Mouse (Mus musculus): ENCODE measurements at regions not wholly inside any gene's neighbourhood (a gene's known extent, or its start where the extent isn't known, plus 50 kb on each side); places are given as distances from the start of the nearest gene placed in this dataset.

GRCm38 (mm10) chr1:189494896-189495295 is 92.8 kb upstream of the Kcnk2 start:
- Histone ChIP-seq H3K4me2 (ENCODE audit: low read depth, low read length) (no peak overlapping the region), H3K9ac (replicated peaks; ENCODE audit: low read depth, low read length) (no peak overlapping the region), H3K4me3 (ENCODE audit: low read depth, low read length) (no peak overlapping the region), H3K4me1 (ENCODE audit: control insufficient read depth, insufficient read depth, low read length) (no peaks in the 10 kb centered on the region; the same call in 1 of the 2 replicates), H3K9me3 (ENCODE audit: control insufficient read depth, low read length) (no peaks in the 10 kb centered on the region), H3K27me3 (ENCODE audit: control insufficient read depth, insufficient read depth, low read length) (no peaks in the 10 kb centered on the region), H3K27ac (ENCODE audit: low read depth, low read length) (no peak overlapping the region), H3K36me3 (ENCODE audit: control insufficient read depth, insufficient read depth, low read length) (no peaks in the 10 kb centered on the region)
- WGBS: 32% methylated on average over 11 of the region's 11 CpGs
- ATAC-seq (ENCODE audit: low read depth): no peak

- Histone ChIP-seq H3K27me3 (ENCODE audit: control insufficient read depth, insufficient read depth, low read length) (no peaks in the 10 kb centered on the region), H3K27ac (ENCODE audit: low read depth, low read length) (no peak overlapping the region), H3K4me3 (ENCODE audit: low read depth, low read length) (no peak overlapping the region), H3K9me3 (ENCODE audit: control insufficient read depth, low read length) (no peaks in the 10 kb centered on the region), H3K9ac (replicated peaks; ENCODE audit: low read depth, low read length) (no peak overlapping the region), H3K4me2 (ENCODE audit: low read depth, low read length) (no peak overlapping the region), H3K4me1 (ENCODE audit: control insufficient read depth, insufficient read depth, low read length) (no peaks in the 10 kb centered on the region), H3K36me3 (ENCODE audit: control insufficient read depth, insufficient read depth, low read length) (no peaks in the 10 kb centered on the region)
- 91% methylated on average over 4 of the region's 4 CpGs for WGBS
- ATAC-seq (ENCODE audit: low read depth): no peak
Measured at GRCm38 (mm10) chr1:189485336-189485735, 83.3 kb upstream of the Kcnk2 start.

GRCm38 (mm10) chr1:189483331-189483730 is 81.3 kb upstream of the Kcnk2 start:
- Histone ChIP-seq H3K4me3 (ENCODE audit: low read depth, low read length) (no peak overlapping the region), H3K36me3 (ENCODE audit: control insufficient read depth, insufficient read depth, low read length) (no peaks in the 10 kb centered on the region), H3K9me3 (ENCODE audit: control insufficient read depth, low read length) (no peaks in the 10 kb centered on the region), H3K9ac (replicated peaks; ENCODE audit: low read depth, low read length) (no peak overlapping the region), H3K4me1 (ENCODE audit: control insufficient read depth, insufficient read depth, low read length) (no peaks in the 10 kb centered on the region), H3K27me3 (ENCODE audit: control insufficient read depth, insufficient read depth, low read length) (no peaks in the 10 kb centered on the region), H3K27ac (ENCODE audit: low read depth, low read length) (no peak overlapping the region), H3K4me2 (ENCODE audit: low read depth, low read length) (no peak overlapping the region)
- no peak for ATAC-seq (ENCODE audit: low read depth)
- WGBS: 87% methylated on average over 7 of the region's 7 CpGs

GRCm38 (mm10) chr1:189478051-189478450 is 76.0 kb upstream of the Kcnk2 start:
- H3K4me3 ChIP-seq (ENCODE audit: low read depth, low read length): no peak overlapping the region
- no peaks in the 10 kb centered on the region for H3K27me3 ChIP-seq (ENCODE audit: control insufficient read depth, insufficient read depth, low read length)
- no peaks in the 10 kb centered on the region for H3K36me3 ChIP-seq (ENCODE audit: control insufficient read depth, insufficient read depth, low read length)
- no peak overlapping the region for H3K9ac ChIP-seq (replicated peaks; ENCODE audit: low read depth, low read length)
- ATAC-seq (ENCODE audit: low read depth): no peak
- no peaks in the 10 kb centered on the region for H3K4me1 ChIP-seq (ENCODE audit: control insufficient read depth, insufficient read depth, low read length)
- WGBS: 77% methylated on average over 6 of the region's 6 CpGs
- no peak overlapping the region for H3K4me2 ChIP-seq (ENCODE audit: low read depth, low read length)
- H3K27ac ChIP-seq (ENCODE audit: low read depth, low read length): no peak overlapping the region
- H3K9me3 ChIP-seq (ENCODE audit: control insufficient read depth, low read length): no peaks in the 10 kb centered on the region

DNA sequence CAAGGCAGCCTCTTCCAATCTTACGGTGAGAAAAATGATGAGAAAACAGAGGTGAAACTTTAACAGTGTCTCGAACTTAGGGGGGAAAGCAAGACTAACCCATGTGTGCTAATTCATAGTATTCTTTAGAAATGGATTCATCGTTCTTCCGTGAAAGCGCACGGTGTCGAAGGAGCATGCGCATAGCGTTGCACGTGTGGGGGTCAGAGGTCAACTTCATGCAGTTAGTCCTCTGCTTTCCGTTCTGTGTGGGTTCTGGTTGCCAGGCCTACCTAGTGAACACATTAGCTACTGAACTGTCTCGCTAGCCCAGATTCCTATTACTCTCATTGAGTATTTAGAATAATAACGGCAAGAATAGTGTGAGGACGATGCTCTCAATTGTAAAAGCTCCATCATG is 74.7 kb upstream of the Kcnk2 start:
- Histone ChIP-seq H3K9me3 (ENCODE audit: control insufficient read depth, low read length) (no peaks in the 10 kb centered on the region), H3K4me2 (ENCODE audit: low read depth, low read length) (no peak overlapping the region), H3K36me3 (ENCODE audit: control insufficient read depth, insufficient read depth, low read length) (no peaks in the 10 kb centered on the region), H3K4me3 (ENCODE audit: low read depth, low read length) (no peak overlapping the region), H3K9ac (replicated peaks; ENCODE audit: low read depth, low read length) (no peak overlapping the region), H3K27ac (ENCODE audit: low read depth, low read length) (no peak overlapping the region), H3K27me3 (ENCODE audit: control insufficient read depth, insufficient read depth, low read length) (no peaks in the 10 kb centered on the region), H3K4me1 (ENCODE audit: control insufficient read depth, insufficient read depth, low read length) (no peaks in the 10 kb centered on the region)
- no peak for ATAC-seq (ENCODE audit: low read depth)
- 91% methylated on average over 14 of the region's 14 CpGs for WGBS

- H3K4me3 ChIP-seq (ENCODE audit: low read depth, low read length): no peak overlapping the region
- 93% methylated on average over 4 of the region's 4 CpGs for WGBS
- H3K4me1 ChIP-seq (ENCODE audit: control insufficient read depth, insufficient read depth, low read length): no peaks in the 10 kb centered on the region
- H3K4me2 ChIP-seq (ENCODE audit: low read depth, low read length): no peak overlapping the region
- H3K9me3 ChIP-seq (ENCODE audit: control insufficient read depth, low read length): no peaks in the 10 kb centered on the region
- no peak overlapping the region for H3K9ac ChIP-seq (replicated peaks; ENCODE audit: low read depth, low read length)
- no peaks in the 10 kb centered on the region for H3K27me3 ChIP-seq (ENCODE audit: control insufficient read depth, insufficient read depth, low read length)
- no peaks in the 10 kb centered on the region for H3K36me3 ChIP-seq (ENCODE audit: control insufficient read depth, insufficient read depth, low read length)
- no peak overlapping the region for H3K27ac ChIP-seq (ENCODE audit: low read depth, low read length)
- ATAC-seq (ENCODE audit: low read depth): no peak
Measured at GRCm38 (mm10) chr1:189473071-189473470, 71.0 kb upstream of the Kcnk2 start.

DNA sequence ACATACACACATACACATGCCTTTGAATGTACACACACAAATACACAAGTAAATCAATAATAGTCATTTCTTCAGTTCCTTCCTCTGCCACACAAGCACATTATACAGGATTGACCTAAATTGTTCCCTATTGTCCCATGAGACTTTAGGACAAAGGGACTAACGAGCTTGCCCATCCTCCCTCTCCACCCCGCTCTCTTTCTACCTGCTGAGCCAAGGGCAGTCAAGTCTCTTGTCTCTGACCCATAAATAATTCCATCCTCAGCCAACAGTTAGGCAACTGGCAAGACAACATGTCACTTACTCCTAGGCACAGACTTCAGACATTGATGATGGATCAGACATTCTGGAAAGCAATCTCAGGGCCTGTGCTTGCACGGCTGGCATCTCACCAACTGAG is 56.3 kb upstream of the Kcnk2 start:
- Histone ChIP-seq H3K27me3 (ENCODE audit: control insufficient read depth, insufficient read depth, low read length) (no peaks in the 10 kb centered on the region), H3K9me3 (ENCODE audit: control insufficient read depth, low read length) (no peaks in the 10 kb centered on the region), H3K4me3 (ENCODE audit: low read depth, low read length) (no peak overlapping the region), H3K36me3 (ENCODE audit: control insufficient read depth, insufficient read depth, low read length) (no peaks in the 10 kb centered on the region), H3K9ac (replicated peaks; ENCODE audit: low read depth, low read length) (no peak overlapping the region), H3K27ac (ENCODE audit: low read depth, low read length) (no peak overlapping the region), H3K4me1 (ENCODE audit: control insufficient read depth, insufficient read depth, low read length) (no peaks in the 10 kb centered on the region), H3K4me2 (ENCODE audit: low read depth, low read length) (no peak overlapping the region)
- WGBS: 65% methylated on average over 3 of the region's 3 CpGs
- no peak for ATAC-seq (ENCODE audit: low read depth)
